Mouse (Mus musculus): ENCODE measurements around the gene Cer1. TPM values are rescaled to one million over a fixed set of nuclear protein-coding genes. Genes with fewer than 3 reads are reported as not detected.

The Cer1 gene
- polyA plus RNA-seq, 1 experiment = not detected

DNA sequence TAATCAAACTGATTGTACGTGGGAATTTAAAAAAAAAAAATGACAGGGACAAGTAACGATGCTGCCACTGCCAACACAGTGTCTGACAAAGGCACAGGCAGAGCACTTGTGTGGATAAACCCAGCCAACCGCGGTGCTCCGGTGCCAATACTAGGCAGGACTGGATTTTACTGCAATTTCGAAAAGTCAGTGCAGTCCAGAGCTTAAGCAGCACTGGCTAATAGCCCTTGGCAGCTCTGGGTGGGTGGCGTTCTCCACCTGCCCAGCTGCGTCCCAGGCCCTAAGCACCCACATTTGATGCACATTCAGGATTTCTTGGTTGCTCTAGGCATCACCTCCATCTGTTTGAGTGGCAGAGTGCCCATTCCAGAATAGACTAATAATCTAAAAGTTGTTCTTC is 21.6 kb downstream of the Cer1 start:
- H3K4me3 ChIP-seq (ENCODE audit: insufficient read depth, low read length) = no peak overlapping the region
- H3K27ac ChIP-seq (ENCODE audit: insufficient read depth, low read depth, low read length) = no peak overlapping the region
- peaks cover 5% of the 10 kb centered on the region for H3K4me1 ChIP-seq (ENCODE audit: control insufficient read depth, insufficient read depth, low read length)
- TF ChIP-seq CTCF (IDR thresholded peaks at IDR 0.05; ENCODE audit: low read depth, low read length) (no peak), POLR2A (IDR thresholded peaks at IDR 0.05; ENCODE audit: borderline replicate concordance, low read depth, low read length) (no peak)

DNA sequence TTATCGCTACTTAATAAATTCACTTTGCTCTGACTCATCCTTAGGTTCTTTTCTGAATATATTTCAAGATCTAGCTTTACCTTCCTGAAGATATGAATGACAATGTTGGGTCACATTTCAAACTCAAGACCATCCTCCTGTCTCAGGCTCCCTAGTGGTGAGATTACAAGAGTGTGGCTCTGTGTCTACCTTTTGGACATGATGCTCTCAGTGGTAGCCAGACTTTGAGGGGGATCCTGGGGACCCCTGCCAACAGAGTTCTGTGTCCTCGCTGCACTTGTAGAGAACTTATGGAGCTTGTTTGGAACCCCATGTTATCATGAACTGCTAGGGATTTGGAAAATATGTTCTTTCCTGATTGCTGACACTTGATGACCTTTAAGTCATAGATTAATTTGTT is 23.5 kb downstream of the Cer1 start:
- TF ChIP-seq POLR2A (IDR thresholded peaks at IDR 0.05; ENCODE audit: borderline replicate concordance, low read depth, low read length) (no peak), CTCF (IDR thresholded peaks at IDR 0.05; ENCODE audit: low read depth, low read length) (no peak)
- Histone ChIP-seq H3K4me3 (ENCODE audit: insufficient read depth, low read length) (no peak overlapping the region), H3K27ac (ENCODE audit: insufficient read depth, low read depth, low read length) (no peak overlapping the region), H3K4me1 (ENCODE audit: control insufficient read depth, insufficient read depth, low read length) (peaks cover 7% of the 10 kb centered on the region)

DNA sequence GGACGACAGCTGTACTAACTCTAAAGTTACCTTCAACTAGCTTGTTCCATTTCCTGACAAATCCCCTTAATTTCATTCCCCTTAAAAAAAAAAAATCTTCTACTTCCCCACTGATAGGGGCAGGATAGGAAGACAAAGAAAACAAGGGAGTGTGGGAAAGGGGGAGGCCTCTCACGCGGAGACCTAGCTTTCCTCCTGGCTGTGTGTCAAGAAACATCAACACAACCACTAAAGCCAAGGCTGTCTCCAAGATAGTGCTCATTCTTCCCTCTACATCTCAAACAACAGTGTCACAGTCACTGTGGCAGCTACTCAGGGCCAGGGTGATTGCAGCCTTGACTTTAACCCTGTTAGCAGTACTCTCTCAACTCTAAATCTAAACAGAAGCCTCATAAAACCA is 24.4 kb downstream of the Cer1 start:
- peaks cover 7% of the 10 kb centered on the region for H3K4me1 ChIP-seq (ENCODE audit: control insufficient read depth, insufficient read depth, low read length)
- H3K27ac ChIP-seq (ENCODE audit: insufficient read depth, low read depth, low read length) = no peak overlapping the region
- H3K4me3 ChIP-seq (ENCODE audit: insufficient read depth, low read length) = no peak overlapping the region
- TF ChIP-seq POLR2A (IDR thresholded peaks at IDR 0.05; ENCODE audit: borderline replicate concordance, low read depth, low read length) (no peak), CTCF (IDR thresholded peaks at IDR 0.05; ENCODE audit: low read depth, low read length) (no peak)

DNA sequence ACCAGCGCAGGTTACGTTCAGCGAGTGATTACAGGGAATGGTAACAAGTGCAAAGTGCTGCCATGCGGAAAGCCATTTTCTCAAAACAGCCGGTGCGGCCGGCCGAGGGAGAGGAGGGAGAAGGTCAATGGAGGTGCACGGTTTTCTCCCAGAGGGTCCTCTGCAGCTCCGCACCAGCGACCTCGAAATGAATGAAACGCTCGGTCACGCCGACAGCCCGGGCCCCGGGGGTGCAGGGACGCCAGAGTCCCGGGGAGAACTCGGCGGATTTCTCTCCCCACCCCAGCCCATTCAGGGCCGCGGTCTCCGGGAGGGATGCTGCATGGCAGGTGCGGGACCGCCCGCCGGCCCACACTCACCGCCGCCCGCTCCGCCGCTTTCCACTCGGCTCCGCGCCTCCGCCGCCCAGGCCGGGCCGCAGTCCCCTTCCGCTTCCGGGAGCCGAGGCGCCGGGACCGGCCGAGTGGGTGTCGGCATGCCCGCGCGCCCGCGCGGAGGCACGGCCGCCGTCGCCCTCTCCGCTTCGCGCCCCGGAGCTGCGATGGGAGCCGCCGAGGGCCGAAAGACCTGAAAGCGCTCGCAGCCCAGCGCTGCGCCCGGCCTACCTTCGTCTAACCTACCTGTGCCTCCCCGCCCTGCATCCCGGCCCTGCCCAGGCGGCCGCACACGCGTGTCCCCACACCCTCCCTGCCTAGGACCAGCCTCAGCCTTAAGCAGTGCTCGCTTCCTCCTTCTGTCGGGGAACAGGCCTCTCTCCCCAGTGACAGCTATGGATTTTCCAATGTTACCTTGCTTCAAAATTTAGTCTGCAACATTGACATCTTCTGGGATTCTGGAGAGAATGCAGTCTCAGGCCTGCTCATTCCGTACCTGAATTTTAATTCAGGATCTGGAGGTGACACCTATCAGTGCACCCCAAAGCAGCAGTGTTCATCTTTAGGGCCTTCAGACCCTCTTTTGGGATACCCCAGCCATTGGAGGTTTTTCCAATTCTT is 25.5 kb downstream of the Cer1 start, which contains the start of gene Zdhhc21:
Gene Zdhhc21, minus strand, starts transcription at position 828 of the 995 bp plus-strand sequence.
- peak within 1 kb of the TSS; percentile 41 for H3K27ac ChIP-seq (ENCODE audit: insufficient read depth, low read depth, low read length)
- TF ChIP-seq POLR2A (IDR thresholded peaks at IDR 0.05; ENCODE audit: borderline replicate concordance, low read depth, low read length) = no peak; the same call in 1 of the 2 replicates
- no peak for TF ChIP-seq CTCF (IDR thresholded peaks at IDR 0.05; ENCODE audit: low read depth, low read length)

DNA sequence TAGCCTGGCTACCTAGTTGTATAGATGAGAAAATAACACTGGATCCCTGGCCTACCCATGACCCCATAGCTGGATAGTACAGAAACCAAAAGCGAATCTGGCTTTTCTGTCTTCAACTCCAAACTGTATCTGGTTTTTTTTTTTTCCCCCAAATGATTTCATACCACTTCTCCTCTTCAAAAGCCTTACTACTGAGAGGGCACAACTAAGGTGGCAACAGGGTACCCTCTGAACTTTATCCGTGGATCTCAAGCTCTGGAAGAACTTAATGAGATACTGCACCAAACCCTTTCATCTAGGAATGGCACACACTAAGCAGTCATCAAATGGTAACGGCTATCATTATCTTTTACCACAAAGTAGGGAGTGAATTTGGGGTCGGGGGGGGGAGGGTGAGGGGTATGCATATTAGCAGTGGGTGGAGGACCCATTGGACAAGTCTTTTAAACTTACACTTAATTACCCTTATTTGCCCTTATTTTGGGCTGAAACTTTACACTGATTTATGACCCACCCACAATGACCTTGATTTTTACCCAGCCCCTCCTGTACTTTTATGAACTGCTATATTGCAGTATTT is 26.4 kb downstream of the Cer1 start:
- TF ChIP-seq POLR2A (IDR thresholded peaks at IDR 0.05; ENCODE audit: borderline replicate concordance, low read depth, low read length) (no peak), CTCF (IDR thresholded peaks at IDR 0.05; ENCODE audit: low read depth, low read length) (no peak)
- H3K4me1 ChIP-seq (ENCODE audit: control insufficient read depth, insufficient read depth, low read length) = peaks cover 15% of the 10 kb centered on the region
- no peak overlapping the region for H3K27ac ChIP-seq (ENCODE audit: insufficient read depth, low read depth, low read length)
- H3K4me3 ChIP-seq (ENCODE audit: insufficient read depth, low read length) = peak overlapping the region; percentile 85

More for the DNA sequence above, 25.5 kb downstream of the Cer1 start, which contains the start of gene Zdhhc21:
- Histone ChIP-seq H3K4me1 (ENCODE audit: control insufficient read depth, insufficient read depth, low read length) (peaks cover 11% of the 10 kb centered on the region), H3K4me3 (ENCODE audit: insufficient read depth, low read length) (peak within 1 kb of the TSS; percentile 85)

DNA sequence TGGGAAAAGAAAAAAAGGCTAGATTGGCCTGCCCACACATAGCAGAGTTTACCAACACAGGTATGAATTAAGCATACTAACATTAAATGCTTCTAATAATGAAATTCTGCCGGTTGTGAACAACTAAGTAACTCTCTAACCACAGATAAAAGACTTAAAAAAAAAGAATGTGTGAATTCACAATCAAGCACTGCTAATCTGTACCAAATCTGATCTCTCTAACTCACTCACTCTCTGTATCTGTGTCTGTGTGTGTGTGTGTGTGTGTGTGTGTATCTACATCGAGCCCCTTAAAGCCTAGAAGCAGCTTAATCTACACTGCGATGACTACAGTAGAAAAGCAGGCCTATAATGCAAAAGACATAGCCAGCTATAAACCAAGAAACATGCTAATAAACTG is 28.0 kb downstream of the Cer1 start:
- Histone ChIP-seq H3K4me1 (ENCODE audit: control insufficient read depth, insufficient read depth, low read length) (peaks cover 15% of the 10 kb centered on the region), H3K4me3 (ENCODE audit: insufficient read depth, low read length) (no peak overlapping the region), H3K27ac (ENCODE audit: insufficient read depth, low read depth, low read length) (no peak overlapping the region)
- no peak for TF ChIP-seq POLR2A (IDR thresholded peaks at IDR 0.05; ENCODE audit: borderline replicate concordance, low read depth, low read length)
- TF ChIP-seq CTCF (IDR thresholded peaks at IDR 0.05; ENCODE audit: low read depth, low read length) = no peak

DNA sequence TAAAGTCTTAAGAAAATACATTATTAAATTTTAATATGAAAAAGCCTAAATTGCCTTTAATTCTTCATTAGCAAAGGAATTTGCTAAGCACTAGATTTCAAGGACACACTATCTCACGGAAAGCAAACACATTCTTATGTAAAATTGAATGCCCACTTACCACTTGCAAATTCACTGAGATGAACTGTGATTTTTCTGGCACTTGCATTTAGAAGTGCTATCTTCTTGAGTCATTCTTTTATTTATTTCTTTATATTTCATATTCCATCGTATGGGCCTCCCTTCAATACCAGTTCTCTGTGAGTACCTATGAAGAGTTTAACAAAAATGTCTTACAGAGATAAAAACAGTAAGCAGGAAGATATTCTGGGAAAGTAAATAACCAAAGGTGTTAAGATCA is 31.1 kb downstream of the Cer1 start:
- Histone ChIP-seq H3K4me1 (ENCODE audit: control insufficient read depth, insufficient read depth, low read length) (peaks cover 15% of the 10 kb centered on the region), H3K27ac (ENCODE audit: insufficient read depth, low read depth, low read length) (no peak overlapping the region), H3K4me3 (ENCODE audit: insufficient read depth, low read length) (no peak overlapping the region)
- TF ChIP-seq POLR2A (IDR thresholded peaks at IDR 0.05; ENCODE audit: borderline replicate concordance, low read depth, low read length) = no peak
- no peak for TF ChIP-seq CTCF (IDR thresholded peaks at IDR 0.05; ENCODE audit: low read depth, low read length)

DNA sequence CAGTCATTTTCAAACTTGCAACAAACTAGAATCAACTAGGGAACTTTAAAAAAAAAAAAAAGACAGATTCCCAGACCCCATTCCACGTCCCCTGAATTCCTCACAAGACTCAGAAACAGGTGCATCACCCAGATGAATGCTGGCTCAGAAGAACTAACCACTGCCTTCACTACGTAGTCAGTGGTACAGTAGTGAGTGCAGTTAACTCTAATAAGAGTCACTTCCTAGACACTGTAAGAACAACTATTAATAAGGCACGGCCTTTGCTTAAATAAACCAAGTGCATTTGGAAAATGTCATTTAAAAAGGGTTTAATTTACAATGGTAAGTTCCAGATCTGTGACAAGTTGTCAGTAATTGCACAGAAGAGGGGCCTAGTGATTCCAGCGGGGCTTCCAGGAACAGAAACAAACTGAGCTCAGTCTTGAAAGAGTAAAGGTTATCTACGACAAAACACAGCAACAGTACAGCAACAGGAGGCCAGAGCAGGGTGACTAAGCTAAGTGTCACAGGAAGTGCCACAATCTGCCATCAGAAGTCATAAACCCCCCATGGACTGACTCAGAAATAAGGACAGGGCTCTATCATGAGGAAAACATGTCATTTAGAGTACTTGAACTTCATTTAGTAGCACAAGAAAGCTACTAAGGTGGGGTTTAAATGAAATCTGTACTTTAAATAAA is 36.3 kb downstream of the Cer1 start:
- no peak overlapping the region for H3K4me3 ChIP-seq (ENCODE audit: insufficient read depth, low read length)
- H3K27ac ChIP-seq (ENCODE audit: insufficient read depth, low read depth, low read length) = 0 out of 2 replicates have a peak overlapping the region, but pooled peaks have one; percentile 16
- H3K4me1 ChIP-seq (ENCODE audit: control insufficient read depth, insufficient read depth, low read length) = peaks cover 3% of the 10 kb centered on the region
- TF ChIP-seq CTCF (IDR thresholded peaks at IDR 0.05; ENCODE audit: low read depth, low read length) (no peak), POLR2A (IDR thresholded peaks at IDR 0.05; ENCODE audit: borderline replicate concordance, low read depth, low read length) (no peak)

DNA sequence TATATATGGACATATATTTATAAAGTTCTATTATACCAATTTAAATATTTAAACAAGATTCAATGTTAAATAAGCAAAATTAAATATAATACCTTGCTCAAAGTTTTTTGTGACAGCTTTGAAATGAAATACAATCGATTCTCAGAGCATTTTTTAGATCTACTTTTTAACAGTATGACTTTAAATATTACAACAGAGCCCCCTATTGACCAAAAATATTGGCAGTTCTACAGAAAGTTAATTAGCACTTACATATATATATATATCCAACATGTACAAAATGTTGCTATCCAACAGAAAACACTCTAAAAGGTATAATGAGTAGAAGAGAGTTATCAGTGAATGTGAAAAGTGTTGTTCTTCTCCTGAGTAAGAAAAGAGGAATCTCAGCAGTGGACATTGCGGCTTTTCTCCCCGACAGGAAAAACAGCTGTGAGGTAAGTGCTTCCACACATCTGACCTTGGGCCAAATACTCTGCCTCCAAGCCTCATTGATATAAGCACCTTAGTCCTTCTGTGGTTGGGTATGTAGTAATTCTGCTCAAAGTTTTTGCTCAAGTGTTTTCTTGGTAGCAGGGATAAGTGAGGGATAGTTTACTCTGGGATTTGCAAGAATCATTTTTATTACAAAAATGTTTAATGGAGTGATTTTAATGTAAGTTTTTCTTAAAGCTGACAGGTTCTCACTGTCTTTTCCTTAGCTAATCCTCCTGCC is 47.3 kb downstream of the Cer1 start:
- TF ChIP-seq POLR2A (IDR thresholded peaks at IDR 0.05; ENCODE audit: borderline replicate concordance, low read depth, low read length) = no peak
- TF ChIP-seq CTCF (IDR thresholded peaks at IDR 0.05; ENCODE audit: low read depth, low read length) = no peak
- Histone ChIP-seq H3K4me1 (ENCODE audit: control insufficient read depth, insufficient read depth, low read length) (no peaks in the 10 kb centered on the region), H3K27ac (ENCODE audit: insufficient read depth, low read depth, low read length) (no peak overlapping the region), H3K4me3 (ENCODE audit: insufficient read depth, low read length) (no peak overlapping the region)

Other genes with a start within 250 kb of the Cer1 start
- gene Nfib, start 179.4 kb downstream of the Cer1 start, polyA plus RNA-seq (2012; ENCODE audit: insufficient read depth, insufficient read length, missing spikeins) = 0.25 and 0.56 TPM in 2 replicates
- 12.2 and 12.8 TPM in 2 replicates for gene Zdhhc21, start 25.2 kb downstream of the Cer1 start, polyA plus RNA-seq (2012; ENCODE audit: insufficient read depth, insufficient read length, missing spikeins)
- not detected in 2 replicates for gene Frem1, start 167.2 kb upstream of the Cer1 start, polyA plus RNA-seq (2012; ENCODE audit: insufficient read depth, insufficient read length, missing spikeins)

Measured in bone marrow macrophage, adult 2 months (primary cell).